Mouse (Mus musculus): ENCODE results near the gene Sepsecs.
"Not testable (repeated sequence)": the region's sequence is repeated elsewhere in the genome, so short reads cannot be mapped to it uniquely, and the experiment has no call there.

Gene Sepsecs

DNA sequence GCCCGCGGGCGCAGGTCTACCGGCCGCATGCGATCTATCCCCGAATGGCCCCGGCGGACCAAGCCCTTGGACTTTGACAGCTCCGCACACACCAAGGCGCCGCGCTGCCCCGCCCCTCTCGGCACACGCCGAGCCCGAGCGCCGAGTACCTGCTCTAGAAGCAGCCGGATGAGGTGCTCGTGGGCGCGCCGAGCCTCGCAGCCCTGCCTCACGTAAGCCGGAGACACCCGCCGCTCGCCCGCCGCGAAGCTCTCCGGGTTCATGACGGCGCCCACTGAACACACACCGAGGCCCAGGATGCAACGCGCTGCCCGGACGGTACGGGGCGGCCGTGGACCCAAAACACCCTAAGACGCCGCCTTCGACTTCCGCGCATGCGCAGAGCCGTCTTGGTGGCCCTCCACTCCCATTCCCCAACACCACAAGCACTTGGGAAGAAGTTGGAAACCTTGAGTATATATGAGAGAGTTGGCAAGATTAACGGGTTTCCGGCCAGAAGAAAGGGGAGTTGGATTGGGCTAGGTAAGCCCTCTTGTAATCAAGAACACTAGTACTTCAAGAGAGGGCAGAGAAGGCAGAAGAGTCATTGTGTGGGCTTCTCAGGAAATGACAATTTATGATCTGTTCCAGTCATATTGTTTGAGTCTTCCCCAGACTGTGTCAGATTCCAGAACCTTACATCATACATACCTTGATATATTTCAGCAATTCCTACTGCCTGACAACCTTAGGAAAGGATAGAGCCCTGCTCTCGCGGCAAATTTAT is at the start of gene Sepsecs:
Gene Sepsecs (minus strand): TSS at position 283 of the 766 bp plus-strand sequence.
- peak; percentile 94 for DNase-seq

DNA sequence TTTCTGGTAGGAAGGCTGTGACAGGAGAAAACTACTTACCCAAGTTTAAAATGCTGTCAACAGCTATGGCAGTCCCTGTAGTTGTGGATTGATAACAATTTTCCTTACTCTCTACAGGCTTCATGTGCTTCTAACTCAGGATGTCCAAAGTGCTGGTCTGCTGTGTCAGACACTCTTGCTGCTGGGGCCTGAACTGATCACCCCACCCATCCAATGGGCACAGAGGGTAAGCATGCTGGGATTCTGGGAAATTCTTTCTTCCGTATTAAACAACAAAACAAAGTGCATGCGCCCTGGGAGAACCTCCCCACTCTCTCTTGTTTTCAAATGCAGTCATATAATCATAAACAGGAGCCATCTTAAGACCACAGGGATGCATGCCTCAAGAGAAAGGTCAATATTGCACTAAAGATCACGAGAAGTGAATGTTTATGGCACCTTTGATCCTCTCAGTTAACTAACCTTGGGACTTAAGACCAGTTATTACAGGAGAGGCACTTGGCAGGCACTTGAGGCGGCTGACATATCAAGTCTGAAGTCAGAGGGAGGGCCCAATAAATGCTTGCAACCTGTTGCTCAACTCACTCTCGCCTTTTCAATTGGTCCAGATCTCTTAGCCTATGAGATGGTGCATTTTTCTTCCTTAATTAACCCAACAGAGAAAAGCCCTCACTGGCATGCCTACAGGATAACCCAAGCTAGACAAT is 47.4 kb upstream of the Sepsecs start:
- DNase-seq, result no peak

DNA sequence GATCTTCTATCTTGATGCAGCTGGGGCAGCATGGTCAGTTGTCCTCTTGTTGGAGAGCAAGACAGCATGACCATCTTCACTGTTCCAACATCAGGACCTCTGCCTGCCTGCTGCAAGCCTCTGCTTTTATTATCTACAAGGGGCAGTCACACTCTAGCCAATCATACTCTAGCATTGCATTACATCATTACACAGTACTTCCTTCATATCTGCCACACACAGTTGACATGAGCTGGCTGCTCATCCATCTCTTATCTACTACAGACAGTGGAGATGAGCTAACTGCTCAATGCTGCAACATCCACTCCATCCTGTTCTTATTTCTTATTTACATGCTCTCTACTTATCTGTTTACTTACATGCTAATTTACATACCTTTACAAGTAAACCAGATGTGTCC is 43.2 kb upstream of the Sepsecs start:
- DNase-seq, result no peak

DNA sequence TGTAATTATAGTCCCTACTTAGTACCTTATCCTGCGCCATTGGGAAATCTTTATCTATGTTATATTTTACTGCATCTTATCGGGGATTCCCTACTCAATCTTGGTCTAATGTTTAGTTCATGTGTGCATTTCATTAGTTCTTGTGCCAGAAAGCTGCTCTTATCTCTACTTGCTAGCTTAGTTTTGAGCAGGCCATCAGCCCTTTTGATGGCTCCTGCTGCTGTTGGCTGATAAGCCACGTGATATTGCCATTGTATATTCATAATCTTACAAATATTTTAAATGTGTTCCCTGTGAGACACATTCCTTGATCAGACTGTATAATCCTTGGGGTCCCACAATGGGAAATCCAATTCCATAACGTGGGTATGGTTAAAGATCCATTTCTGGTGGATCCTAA is 35.1 kb upstream of the Sepsecs start:
- no peak for DNase-seq

DNA sequence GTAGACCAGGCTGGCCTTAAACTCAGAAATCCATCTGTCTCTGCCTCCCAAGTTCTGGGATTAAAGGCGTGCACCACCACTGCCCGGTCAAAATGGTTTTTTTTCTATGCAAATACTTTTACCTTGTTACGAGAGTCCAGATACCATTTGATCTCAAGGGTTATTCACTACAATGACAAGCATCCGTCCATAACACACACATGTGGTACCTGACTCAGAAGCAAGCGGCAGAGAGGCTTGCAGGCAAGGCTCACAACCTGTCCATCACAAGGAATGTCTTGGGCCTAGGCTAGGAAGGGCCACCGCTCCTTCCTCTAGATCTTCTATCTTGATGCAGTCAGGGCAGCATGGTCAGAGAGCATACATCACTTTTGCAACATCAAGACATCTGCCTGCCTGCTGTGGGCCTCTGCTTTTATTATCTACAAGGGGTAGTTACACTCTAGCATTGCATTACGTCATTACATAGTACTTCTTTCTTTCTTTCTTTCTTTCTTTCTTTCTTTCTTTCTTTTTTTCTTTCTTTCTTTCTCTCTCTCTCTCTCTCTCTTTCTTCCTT is 28.5 kb upstream of the Sepsecs start:
- DNase-seq, result not testable (repeated sequence)

DNA sequence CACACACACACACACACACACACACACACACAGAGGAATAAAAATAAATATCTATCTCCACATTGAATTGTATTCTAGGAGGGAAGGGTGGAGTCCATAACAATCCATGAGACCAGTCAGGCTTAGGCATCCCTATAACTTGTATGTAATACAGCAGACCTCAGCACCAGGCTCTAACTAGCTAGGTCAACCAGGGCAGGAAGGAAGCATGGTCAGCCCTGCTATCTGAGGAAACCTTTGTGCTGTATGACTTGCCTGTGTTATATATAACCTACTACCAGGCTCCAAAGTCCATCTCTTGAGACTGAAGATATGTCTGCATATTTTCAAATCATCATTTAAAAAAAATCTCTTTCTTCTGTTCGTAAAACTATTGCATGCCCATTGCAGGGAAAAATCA is 27.8 kb upstream of the Sepsecs start:
- DNase-seq, result no peak

DNA sequence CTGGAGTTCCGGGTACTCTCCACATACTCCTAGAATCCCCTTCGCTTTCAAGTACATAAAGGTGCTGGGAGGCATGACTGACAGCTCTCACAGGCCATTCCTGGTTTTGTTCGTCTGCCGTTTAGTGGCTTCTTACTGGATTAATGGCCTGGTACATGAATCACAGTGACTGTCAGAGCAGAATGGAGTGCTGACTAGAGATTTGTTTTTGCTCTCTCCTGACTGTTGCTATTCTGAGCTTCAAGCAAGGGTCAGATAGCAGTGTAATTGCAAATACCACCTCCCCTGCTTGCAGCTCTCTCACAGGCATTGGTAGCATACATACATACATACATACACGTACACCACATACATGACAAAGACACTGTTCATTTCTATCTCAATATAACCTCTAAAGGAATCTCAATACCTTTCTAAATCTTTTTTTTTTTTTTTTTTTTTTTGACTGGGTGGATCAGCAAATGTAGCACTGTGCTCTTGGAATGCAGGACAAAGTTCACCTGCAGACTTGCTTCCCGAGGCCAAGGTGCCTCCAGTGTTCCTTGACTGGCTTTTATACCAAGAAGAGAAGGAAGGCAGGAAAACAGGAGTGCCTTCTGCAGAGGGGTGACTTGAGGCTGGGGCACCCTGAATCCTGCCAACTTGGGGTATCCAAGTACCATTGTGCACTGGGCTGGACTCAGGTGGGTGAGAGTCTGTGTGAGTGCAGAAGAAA is 18.4 kb upstream of the Sepsecs start:
- DNase-seq, result peak; percentile 43

DNA sequence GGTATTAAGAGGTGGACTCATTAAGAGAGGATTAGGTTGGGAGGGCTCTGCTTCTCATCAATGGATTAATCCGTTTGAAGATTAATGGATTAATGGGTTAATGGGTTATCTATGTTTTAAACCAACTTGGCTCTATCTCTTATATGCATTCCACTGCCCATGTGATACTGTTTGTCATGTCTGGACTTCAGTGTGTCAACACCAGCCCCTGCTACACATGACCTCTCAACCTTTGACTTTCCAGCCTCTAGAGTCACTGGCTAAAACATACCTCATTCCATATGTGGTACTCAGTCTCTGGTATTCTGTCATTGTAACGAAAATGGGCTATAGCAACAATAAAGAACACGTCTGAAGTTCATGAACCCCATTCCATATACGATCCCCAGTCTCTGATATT is 11.6 kb upstream of the Sepsecs start:
- DNase-seq, result no peak

DNA sequence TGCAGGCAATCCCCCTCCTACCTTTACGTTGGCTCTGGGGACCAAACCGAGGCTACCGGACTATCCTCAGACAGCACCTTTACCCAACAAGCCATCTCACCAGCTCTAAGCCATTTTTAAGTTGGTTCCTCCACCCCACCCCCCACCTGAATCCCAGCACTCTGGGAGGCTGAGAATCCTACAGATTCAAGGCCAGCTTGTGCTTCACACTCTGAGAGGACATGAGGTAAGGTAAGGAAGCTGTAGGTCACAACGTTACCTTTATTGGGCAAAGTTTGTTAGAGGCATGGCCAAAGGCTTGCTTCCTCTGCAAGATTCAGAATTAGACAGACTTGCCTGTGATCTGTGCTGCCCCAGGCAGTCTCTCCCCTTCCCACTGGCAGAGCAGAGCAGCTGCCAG is 10.7 kb upstream of the Sepsecs start:
- DNase-seq, result no peak

DNA sequence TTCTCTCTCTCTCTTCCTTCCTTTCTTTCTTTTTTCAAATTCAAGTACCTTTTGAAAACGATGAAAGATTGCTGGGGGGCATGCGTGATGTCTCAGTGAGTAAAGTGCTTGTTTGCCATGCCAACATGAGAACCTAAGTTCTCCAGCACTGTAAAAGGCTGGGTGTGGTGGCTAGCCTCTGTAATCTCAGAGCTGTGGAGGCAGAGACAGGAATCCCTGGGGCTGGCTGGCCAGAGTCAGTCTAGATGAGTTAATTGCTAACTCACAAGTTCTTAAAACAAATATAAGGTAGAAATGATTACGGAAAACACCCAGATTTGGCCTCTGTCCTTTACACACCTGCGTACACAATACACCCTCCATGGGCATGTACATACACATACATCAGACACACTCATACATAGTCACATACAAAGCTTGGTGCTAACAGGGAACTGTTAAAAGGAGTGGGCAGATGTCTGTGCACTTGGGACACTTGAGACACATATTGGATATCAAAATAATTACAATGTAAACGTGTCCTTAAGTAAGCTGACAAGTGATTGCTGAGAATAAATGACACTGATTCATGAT is 9.1 kb upstream of the Sepsecs start:
- DNase-seq, result no peak

DNA sequence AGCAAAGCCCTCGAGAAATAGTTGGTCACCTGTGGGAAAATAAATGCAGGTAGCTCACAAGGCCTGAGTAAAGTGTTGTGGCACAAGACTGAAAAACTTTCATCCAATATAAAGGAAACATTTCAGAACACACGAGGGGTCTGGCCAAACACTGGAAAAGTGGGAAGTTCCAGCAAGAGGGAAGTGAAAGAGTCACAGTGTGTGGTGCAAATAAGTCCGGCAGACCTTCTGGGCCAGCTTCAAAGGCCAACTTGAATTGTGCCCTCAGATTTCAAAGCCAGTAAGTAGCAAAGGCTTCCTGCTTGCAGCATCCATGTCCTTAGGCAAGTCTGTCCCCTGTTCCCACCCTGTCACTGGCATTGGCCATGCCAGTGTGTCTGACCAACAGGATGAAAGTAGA is 7.6 kb upstream of the Sepsecs start:
- DNase-seq, result no peak

DNA sequence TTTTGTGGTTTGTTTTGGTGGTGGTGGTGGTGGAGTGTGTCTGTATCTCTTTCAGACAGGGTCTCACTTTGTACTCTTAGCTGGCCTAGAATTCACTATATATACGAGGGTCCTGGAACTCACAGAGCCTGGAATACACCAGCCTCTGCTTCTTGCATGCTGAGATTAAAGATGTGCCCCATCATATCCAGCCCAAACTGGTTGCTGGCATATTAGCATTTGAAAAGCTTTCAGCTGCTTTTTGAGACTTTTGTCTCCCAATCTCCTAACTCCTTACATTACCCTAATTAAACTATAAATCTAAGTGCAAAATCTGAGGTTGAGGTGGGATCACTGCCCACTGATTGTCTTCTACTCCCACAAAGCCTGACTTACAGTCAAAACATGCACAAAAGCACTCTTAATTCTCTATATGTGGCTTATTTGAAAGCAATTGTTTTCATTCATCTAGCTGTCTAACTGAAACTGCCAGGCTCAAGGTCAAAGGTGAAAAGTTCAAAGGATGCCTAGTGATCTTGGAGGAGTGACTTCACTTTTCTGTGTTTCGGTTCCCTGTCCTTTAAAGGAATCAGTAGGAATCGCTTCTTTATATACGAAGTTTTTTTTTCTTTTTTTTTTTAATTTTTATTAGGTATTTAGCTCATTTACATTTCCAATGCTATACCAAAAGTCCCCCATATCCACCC is 5.0 kb upstream of the Sepsecs start:
- no peak for DNase-seq

DNA sequence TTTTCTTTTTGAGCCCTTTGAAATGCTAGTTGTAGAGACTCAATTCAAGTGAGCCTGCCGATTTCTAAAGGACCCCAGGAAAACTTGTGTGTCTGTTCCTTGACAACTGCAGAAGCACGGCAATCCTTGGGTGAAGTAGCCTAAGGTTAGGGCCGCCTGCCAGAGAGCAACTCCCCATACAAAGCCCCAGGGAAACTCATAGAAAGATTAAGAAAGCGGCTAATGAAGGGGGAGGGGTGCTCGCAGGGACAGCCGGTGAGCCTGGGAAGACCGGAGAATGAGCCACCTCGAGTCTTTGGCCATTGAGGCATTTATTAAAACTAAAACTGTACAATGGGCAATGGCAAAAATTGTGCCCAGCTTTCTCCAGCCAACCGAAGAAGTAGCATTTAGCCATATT is 3.8 kb upstream of the Sepsecs start:
- no peak for DNase-seq

DNA sequence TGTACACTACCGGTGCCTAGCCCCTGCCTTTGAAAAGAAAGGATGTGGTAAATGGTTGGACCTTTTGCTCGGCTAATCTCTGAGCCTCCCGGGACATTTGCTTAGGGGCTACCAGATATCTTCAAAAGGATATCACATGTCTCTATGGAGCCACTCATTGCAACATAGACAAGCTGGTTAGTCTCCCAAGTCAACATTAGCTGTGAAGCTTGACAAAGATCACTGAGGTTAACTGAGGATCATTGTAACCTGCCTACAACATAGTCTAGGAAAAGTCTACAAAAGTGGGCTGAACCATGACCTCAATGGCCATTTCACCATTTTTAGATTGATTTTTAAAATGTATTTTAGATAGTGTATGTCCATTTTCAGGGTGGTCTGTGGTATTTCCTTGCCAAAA is 1.2 kb upstream of the Sepsecs start:
- DNase-seq, result no peak

DNA sequence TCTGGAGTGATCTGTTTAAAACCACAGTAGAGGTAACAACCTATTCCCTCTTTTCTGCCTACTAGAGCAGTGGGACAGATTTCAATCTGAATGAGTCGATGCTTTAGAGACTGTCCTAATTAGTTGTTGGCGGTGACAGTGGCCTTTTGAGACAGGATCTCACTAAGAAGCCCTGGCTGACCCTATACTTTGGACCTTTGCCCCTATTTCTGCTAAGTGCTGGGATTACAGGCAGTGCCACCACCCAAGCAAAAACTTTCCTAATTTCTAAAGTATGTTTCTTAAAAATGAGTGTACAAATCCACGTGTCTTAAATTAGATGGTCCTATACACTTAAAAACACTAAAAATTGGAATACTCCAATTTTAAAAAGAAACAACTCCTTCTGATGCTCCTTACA is 2.7 kb downstream of the Sepsecs start:
- no peak for DNase-seq

DNA sequence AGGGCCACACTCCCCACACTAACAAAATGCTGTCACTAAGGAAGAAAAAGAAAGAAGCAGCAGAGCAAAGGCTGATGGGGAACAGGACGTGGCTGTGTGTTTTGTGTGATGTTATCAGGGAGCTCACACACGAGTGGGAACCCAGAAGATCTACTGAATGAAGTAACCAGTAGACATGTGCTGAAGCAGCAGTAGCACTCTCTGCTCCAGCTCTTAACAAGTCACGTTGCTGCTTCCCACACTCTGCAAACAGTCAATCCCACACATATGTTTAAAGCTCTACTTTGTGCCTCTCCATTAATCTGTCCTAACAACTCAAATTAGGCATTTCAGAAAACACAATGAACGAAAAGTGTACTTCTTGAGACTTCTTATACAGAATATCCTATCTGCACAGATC is 11.6 kb downstream of the Sepsecs start:
- DNase-seq, result no peak

DNA sequence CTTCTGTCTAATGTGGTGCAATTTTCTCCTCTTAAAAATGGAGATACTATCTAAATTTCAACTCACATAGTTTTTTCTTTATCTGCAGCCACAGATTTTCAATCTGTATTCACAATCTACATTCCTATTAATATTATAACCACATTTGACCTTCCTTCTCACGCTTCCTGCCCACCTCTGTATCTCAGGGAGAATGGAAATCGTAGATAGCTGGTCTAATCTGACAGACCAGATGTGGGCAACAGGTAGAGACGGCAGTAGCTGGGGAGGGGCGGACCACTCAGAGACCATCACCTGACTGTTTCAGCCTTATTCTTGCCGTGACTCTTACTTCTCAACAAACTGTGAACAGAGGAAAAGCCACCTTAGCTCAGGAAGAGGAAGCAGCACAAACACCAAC is 12.2 kb downstream of the Sepsecs start:
- DNase-seq, result no peak

DNA sequence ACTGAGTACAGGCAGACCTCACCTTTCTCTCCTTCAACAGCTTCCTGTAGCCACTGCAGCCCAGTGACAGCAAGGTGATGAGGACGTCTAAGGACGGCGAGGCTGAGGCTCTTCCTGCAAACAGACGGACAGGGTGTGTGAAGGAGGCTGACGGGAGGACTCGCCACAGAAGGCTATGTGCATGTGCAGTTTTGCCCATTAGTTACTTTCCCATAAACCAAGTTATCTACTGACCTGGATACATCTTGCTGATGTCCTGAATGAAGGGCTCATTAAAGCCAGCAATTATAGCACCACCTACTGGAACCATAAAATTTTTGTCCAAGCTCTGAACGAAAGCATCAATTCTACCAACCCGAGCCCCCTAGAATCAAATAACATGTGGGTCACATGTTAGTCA is 13.5 kb downstream of the Sepsecs start:
- no peak for DNase-seq

DNA sequence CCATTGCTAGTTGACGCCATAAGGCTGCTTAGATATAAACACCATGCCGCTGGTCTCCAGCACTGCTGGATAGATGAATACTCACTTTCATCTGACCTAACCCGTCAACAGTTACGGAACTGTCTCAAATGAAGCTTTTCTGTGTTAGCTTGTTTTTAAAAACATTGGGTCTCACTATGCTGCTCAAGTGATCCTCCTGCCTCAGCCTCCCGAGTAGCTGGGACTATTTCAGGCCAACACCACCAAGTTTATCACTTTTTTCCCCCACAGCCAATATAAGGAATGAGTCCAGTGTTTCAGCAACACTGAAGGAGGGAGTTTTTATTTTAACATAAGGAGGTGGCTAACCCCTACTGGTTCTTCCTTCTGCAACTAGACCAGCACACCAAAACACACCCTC is 14.5 kb downstream of the Sepsecs start:
- no peak for DNase-seq

DNA sequence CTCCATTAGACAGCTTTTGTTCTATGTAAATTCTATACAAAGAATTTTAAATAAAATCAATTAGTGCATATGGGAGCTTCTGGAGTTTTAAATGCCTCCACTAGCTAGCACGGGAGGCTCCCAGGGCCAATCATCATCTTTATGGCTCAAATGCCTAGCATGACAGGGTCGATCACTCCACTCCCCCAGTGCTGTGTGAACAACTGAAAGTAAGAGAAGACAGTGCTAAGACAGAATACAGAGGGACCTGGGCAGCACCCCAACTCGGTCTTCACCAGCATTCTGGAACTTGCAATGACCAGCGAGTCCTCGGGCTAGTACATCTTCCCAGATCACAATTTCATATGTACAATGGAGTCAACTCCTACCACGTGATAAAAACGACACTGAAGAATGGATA is 16.9 kb downstream of the Sepsecs start:
- no peak for DNase-seq

DNA sequence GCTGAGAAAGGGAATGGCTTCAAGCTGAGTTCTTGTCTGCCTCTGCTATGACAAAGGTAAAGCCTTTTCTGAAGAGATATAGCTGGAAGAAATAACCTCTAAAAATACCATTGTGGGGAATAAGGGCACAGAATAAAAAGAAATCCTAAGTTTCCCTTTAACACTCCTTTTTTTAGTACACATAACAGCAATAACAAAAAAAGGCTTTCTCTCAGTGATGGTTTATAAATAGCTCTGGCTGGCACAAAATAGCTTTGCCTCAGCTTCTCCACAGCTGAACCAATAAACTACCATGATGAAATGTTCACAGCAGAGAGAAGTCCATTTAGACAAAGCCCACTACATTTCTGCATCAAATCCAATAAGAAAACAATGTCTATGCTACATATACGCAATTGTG is 17.4 kb downstream of the Sepsecs start:
- no peak for DNase-seq

DNA sequence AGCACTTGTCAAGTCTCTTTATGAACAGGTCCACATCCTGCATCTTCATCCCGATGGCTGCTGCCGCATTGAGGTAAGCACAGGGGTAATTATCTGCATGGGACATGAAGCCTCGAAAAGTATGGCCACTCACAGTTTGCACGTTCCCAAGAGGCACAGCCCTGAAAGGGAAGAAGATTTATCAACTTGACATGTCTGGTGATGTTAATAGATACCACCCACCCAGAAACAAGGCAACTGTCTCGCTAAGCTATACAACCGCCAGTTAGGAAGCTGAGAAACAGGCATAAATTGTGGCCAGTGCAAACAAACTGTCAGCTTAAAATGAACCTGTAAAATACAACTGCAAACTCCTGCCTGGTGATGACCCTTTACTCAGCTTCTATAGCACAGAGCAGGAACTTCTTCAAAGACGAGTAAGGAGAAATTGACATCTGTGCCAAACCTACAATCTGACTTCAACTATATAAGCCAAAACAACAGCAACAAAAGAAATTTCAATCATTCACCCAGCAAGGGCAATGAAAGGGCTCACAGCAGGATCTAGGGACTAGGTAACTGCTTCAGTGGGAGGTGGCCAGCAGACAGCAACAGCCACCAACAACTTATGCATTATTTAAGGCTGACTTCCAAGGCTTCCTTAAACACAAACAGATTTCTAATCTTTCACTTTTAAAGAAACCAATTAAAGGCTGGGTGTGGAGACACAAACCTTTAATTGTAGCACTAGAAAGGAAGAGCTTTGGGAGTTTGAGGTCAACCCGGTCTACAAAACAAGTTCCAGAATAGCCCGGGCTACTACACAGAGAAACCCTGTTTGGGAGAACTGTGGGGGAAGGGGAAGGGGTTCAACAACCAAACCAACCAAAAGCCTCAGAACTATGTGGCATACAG is 25.3 kb downstream of the Sepsecs start:
- no peak for DNase-seq
